Mouse (Mus musculus) layer of hippocampus, postnatal 36 days (tissue): ENCODE measurements at regions not wholly inside any gene's neighbourhood (a gene's known extent, or its start where the extent isn't known, plus 50 kb on each side); places are given as distances from the start of the nearest gene placed in this dataset.

Experiments used
- DNase-seq, 2 experiments: peaks; one replicate each; pipeline ENCODE4 v3.0.0; 2022

DNA sequence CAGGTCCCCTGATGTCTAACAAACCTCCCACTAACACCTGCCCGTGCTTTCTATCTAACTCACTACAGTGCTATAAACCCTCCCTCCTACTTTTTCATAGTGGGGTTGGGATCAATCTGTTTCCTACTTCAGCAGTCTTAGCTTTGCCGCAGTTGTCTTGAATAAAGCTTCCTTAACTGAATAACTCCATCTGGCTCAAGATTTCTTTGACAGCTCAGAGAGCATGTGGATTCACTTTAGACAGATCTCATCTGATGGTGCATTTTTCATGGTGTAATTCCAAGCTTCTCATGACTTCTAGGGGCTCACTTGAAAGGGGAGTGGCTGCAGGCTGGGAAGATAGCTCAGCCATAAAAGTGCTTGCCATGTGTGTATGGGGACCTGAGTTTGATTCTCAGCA lies 313.2 kb upstream of the Dpyd start:
- peak in 1 of 2 experiments; percentile 8 for DNase-seq

DNA sequence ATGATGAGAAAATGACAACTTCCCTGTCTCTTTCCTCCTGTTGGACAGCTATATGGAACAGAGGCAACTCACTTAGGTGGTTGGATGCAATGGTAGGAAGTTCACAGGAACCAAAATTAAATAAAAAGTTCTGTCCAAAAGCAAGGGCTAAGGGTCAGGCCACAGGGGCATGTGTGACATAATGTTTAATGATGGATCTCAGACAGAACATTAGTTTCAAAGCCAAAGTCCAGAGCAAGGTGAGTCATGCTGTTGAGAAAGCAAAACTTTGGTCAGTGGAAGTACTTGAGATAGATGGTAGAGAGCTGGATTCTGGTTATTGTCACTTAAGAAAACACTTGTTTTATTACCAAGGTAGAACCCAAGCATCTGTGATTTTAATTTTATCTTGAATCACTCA lies 286.0 kb upstream of the Dpyd start:
- DNase-seq = no peak

DNA sequence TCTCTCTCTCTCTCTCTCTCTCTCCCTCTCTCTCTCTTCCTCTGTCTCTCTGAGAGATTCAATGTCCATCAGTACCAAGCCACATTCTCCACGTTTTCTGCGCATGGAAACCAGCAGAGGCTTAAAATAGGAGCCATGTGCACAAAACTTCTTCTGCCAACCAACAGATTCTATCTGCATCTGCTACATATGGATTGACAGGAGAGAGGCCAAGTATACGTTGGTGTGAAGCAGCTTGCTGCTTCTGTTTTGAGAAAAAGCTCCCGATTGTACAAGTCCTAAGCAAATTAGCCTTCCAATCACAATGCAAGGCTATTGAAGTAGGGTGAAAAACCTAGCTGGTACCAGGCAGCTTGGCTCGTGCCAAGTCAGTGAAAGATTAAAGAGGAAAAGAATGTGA lies 283.7 kb upstream of the Dpyd start:
- DNase-seq = peak; percentile 2 to 10

DNA sequence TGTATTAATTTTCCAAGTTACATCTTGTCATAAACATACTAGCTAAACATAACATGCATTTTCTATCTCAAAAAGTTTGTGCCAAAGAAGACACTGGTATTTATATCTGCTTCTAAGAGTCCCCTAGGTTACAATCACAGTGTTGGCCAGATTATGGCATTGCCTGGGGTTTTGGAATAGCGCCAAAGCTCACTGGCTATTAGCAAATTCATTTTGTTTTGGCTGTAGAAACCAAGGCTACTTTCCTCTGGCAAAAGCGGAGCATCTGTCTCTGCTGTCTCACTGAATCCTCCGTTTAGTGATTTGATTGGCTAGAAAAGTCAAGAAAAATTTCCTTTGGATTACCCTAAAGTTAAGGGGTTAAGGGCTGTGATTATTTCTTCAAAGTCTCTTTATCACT lies 275.0 kb upstream of the Dpyd start:
- DNase-seq = no peak

DNA sequence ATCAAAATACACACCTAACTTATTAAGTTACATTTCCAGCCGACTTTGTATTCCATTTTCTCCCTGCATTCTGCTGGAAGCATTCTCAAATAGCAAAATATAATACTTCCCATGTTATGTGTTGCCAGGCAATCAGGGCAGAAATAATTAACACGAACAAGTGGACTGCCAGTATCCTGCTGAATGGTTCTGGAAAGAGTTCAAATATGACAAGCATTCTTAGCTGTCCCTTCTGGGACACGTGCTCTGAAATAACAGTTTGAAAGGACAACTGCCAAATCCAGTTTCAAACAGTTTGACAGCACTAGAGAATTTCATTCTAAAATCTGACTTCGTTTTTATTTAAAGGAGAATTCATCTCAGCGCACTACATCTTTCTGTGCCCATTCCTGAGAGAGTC lies 236.8 kb upstream of the Dpyd start:
- DNase-seq = no peak

DNA sequence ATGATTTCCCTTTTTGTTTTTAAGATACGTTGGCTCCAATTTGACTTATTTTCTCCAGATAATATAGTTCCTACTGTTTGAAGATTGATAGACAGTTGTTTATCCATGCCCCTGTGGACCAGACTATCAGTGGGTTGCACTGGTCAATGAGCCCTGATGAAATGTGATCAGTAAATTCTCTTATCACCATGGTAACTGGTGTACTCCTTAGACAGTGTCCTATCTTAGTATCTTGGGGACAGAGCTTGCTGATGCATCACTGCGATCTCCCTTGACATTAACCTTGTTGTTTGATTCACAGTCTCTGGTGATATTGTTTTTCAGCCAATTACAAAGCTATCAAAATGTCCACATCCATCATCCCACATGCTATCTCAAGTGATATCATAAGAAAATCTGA lies 233.7 kb upstream of the Dpyd start:
- DNase-seq = no peak

DNA sequence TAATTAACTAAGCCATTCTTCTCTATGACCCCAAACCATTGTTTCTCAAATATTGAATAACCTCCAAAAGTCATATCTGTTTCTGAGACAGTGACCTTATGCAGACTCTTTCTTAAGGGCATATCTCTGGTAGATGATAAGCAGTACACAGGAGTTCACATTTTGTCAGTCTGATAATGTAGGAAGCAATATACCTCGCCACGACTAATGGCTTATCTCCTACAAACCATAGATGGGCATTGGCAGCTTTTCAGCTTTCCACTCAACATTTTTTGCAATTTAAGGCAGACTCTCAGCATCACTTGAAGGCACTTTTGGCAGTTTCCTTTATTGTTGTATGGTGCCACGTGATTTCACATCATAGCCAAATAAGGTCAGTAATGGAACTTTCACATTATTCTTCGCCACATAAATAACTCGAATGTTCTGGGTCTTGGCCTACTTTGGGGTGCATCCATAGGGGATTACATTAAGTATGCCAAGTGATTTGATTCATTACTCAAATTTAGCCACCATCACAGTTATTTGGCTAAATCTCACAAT lies 232.7 kb upstream of the Dpyd start:
- DNase-seq = no peak

DNA sequence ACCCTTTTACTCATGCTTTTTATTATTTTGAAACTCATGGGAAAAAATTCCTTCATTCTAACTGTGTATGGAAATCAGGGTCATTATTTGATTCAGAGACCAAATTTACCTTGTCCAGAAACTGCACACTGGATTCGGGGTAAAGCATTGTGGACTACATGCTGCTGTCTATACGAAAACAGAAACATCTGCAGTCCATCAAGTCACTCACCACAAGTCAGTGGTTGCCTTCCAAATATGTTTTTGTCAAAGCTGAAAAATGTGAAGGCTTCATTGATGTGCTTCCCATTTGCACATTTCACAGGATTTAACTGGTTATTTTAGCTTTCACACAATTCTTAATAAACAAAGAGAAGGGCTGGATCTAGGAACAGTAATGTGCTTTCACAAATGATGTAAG lies 230.4 kb upstream of the Dpyd start:
- DNase-seq = no peak

DNA sequence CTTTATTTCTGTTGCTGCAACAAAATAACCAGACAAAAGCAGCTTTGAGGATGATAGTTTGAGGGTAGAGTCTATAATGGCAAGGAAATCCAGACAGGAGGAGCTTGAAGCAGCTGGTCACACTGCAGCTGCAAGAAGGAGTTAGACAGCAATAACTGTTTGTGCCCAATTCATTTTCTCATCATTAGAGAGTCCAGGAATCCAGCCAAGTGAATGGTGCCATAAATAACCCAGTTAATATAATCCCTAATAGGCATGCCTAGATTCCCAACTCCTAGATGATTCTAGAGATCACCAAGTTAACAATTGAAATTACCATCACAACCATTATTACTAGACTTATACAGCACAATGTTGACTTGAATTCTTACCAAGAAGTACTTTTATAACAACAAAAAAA lies 223.2 kb upstream of the Dpyd start:
- DNase-seq = no peak

DNA sequence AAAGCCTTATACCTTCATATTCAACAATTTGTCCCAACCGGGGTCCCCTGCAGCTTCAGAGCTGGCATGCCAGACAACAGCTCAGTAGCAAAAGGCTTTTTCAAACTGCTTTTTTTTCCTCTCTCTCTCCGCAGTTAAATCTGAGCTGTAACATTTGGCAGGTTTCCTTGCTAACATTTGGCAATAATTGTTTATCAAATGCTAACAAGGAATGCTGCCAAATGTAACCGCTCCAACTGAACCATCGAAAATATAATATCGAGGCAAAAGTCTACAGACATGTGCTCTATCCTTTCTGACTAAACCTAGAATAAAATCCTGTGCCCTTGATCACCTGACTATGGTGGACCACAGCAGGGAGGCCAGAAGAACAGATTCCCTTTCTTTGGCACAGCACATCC lies 200.2 kb upstream of the Dpyd start:
- DNase-seq = peak in 1 of 2 experiments; percentile 25
